Mouse (Mus musculus): ENCODE results near the gene Mbtd1. TPM values are rescaled to one million over a fixed set of nuclear protein-coding genes. Genes with fewer than 3 reads are reported as not detected.
A peak's percentile ranks its signal among the peaks of the same experiment; 100 is the strongest.

Gene Mbtd1
- polyA plus RNA-seq, 1 experiment from 2014 or later: 26.6 TPM

- H3K9me3 ChIP-seq (replicated peaks): no peaks in the 10 kb centered on the region
- H3K4me3 ChIP-seq: no peak overlapping the region
- H3K27me3 ChIP-seq (replicated peaks): no peaks in the 10 kb centered on the region
- no peak for ATAC-seq (ENCODE audit: insufficient number of reproducible peaks, low FRiP score)
- H3K4me2 ChIP-seq: no peak overlapping the region
- 88% methylated on average over 9 of the region's 9 CpGs for WGBS
- no peak overlapping the region for H3K9ac ChIP-seq
- no peak overlapping the region for H3K27ac ChIP-seq (ENCODE audit: poor library complexity, severe bottlenecking)
- peaks cover 67% of the 10 kb centered on the region for H3K36me3 ChIP-seq
- H3K4me1 ChIP-seq (replicated peaks): peaks cover 17% of the 10 kb centered on the region
Measured at GRCm38 (mm10) chr11:93948887-93949567, 63.4 kb downstream of the Mbtd1 start.

- WGBS: 83% methylated on average over 1 of the region's 1 CpGs
- peaks cover 22% of the 10 kb centered on the region for H3K4me1 ChIP-seq (replicated peaks)
- H3K4me2 ChIP-seq: no peak overlapping the region
- H3K27ac ChIP-seq (ENCODE audit: poor library complexity, severe bottlenecking): no peak overlapping the region
- no peak overlapping the region for H3K4me3 ChIP-seq
- no peak for ATAC-seq (ENCODE audit: insufficient number of reproducible peaks, low FRiP score)
- no peaks in the 10 kb centered on the region for H3K9me3 ChIP-seq (replicated peaks)
- peaks cover 69% of the 10 kb centered on the region for H3K36me3 ChIP-seq
- no peaks in the 10 kb centered on the region for H3K27me3 ChIP-seq (replicated peaks)
- H3K9ac ChIP-seq: no peak overlapping the region
Measured at GRCm38 (mm10) chr11:93950045-93950444, 64.4 kb downstream of the Mbtd1 start.

GRCm38 (mm10) chr11:93952376-93952775, 66.7 kb downstream of the Mbtd1 start:
- H3K27ac ChIP-seq (ENCODE audit: poor library complexity, severe bottlenecking): no peak overlapping the region
- 0 out of 2 replicates have a peak overlapping the region, but pooled peaks have one; percentile 6 for H3K9ac ChIP-seq
- 80% methylated on average over 5 of the region's 5 CpGs for WGBS
- no peaks in the 10 kb centered on the region for H3K9me3 ChIP-seq (replicated peaks)
- H3K4me3 ChIP-seq: no peak overlapping the region
- H3K4me1 ChIP-seq (replicated peaks): peaks cover 28% of the 10 kb centered on the region
- peaks cover 62% of the 10 kb centered on the region for H3K36me3 ChIP-seq
- ATAC-seq (ENCODE audit: insufficient number of reproducible peaks, low FRiP score): no peak
- no peak overlapping the region for H3K4me2 ChIP-seq
- no peaks in the 10 kb centered on the region for H3K27me3 ChIP-seq (replicated peaks)

GRCm38 (mm10) chr11:93954738-93955255, 69.1 kb downstream of the Mbtd1 start:
- H3K4me1 ChIP-seq (replicated peaks): peaks cover 28% of the 10 kb centered on the region
- no peaks in the 10 kb centered on the region for H3K27me3 ChIP-seq (replicated peaks)
- 39% methylated on average over 13 of the region's 13 CpGs for WGBS
- H3K36me3 ChIP-seq: peaks cover 63% of the 10 kb centered on the region
- no peaks in the 10 kb centered on the region for H3K9me3 ChIP-seq (replicated peaks)
- H3K9ac ChIP-seq: peak overlapping the region; percentile 76
- H3K4me3 ChIP-seq: peak overlapping the region; percentile 58
- ATAC-seq (ENCODE audit: insufficient number of reproducible peaks, low FRiP score): no peak
- peak overlapping the region; percentile 68 for H3K4me2 ChIP-seq
- peak overlapping the region; percentile 66 for H3K27ac ChIP-seq (ENCODE audit: poor library complexity, severe bottlenecking)

DNA sequence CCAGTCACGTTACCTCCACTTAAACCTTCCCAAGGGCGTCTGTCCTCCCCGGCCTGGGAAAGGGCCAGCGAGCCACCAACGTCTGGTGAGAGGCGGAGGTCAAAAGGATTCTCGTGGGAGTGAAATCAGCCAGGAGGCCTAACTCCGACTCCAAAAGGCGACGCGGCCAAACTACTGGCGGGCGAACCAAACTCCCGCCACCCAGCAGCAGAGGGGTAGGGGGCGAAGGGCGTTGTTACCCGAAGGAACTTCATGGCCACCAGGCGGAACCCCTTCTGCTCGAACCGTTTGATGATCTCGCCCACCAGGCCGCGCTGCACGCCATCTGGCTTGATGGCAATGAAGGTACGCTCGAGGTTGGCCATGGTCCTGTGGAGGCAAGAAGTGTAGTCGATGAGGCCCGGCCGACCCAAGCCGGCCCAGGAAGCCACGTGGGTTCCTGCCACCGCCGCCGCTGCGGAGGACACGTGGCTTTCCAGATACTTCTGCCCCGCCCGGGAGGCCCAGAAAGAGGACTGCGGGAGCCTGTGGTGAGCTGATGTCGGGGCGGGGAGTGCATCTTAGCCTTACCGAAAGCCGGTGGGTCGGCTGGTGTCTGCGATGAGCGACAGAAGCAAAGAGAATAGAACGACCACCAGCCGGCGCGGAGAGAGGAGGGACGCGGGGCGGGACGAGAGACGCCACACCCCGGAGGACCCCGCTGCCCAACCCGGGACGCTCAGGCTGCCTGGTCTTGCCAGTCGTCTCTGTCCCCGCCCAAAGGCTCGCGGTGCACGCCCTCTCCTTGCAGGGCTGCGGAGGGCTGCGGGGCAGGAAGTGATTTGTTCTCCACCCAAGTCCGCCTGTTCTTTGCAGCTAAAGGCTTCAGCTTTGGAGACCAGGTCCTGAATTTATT, 69.9 kb downstream of the Mbtd1 start:
- Histone ChIP-seq H3K9ac (peak overlapping the region; percentile 76), H3K4me2 (peak overlapping the region; percentile 68), H3K27ac (ENCODE audit: poor library complexity, severe bottlenecking) (peak overlapping the region; percentile 66), H3K27me3 (replicated peaks) (no peaks in the 10 kb centered on the region), H3K4me3 (peak overlapping the region; percentile 58), H3K9me3 (replicated peaks) (no peaks in the 10 kb centered on the region), H3K36me3 (peaks cover 63% of the 10 kb centered on the region), H3K4me1 (replicated peaks) (peaks cover 28% of the 10 kb centered on the region)
- under 1% methylated on average over 65 of the region's 67 CpGs for WGBS
- ATAC-seq (ENCODE audit: insufficient number of reproducible peaks, low FRiP score): peak; percentile 95

GRCm38 (mm10) chr11:93956159-93956558, 70.5 kb downstream of the Mbtd1 start, which contains the start of gene Nme2:
Gene Nme2 (minus strand): TSS chr11:93956259.
- no peaks in the 10 kb centered on the region for H3K27me3 ChIP-seq (replicated peaks)
- ATAC-seq (ENCODE audit: insufficient number of reproducible peaks, low FRiP score): peak; percentile 33
- H3K27ac ChIP-seq (ENCODE audit: poor library complexity, severe bottlenecking): peak within 1 kb of the TSS; percentile 66
- peak within 1 kb of the TSS; percentile 58 for H3K4me3 ChIP-seq
- H3K4me2 ChIP-seq: peak within 1 kb of the TSS; percentile 68
- peak within 1 kb of the TSS; percentile 76 for H3K9ac ChIP-seq
- H3K36me3 ChIP-seq: peaks cover 63% of the 10 kb centered on the region
- no peaks in the 10 kb centered on the region for H3K9me3 ChIP-seq (replicated peaks)
- H3K4me1 ChIP-seq (replicated peaks): peaks cover 28% of the 10 kb centered on the region
- whole genome bisulfite sequencing: 2% methylated on average over 6 of the region's 6 CpGs

DNA sequence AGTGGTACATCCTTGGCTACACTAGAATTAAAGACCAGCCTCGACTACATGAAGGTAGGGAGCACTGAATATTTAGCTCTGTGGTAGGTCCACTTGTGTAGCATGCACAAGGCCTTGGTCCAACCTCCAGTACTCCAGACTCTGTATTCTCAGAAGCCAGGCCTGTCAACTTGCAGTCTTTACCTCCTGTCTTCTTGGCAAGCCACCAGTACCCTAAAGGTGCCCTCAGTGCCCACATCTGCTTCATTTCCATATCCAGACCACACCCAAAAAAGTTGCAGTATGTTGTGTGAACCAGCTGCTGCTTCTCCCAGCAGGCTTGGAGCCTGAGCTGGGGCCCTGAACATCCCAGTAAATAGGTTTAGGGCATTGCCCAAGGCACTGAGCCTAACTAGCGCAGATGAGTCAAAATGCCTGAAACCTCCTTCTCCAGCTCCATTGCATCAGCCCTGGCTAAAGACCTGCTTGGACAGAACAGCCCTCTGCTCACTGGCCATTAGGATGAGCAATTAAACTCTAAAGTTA, 71.4 kb downstream of the Mbtd1 start:
- H3K27ac ChIP-seq (ENCODE audit: poor library complexity, severe bottlenecking): no peak overlapping the region
- no peak overlapping the region for H3K9ac ChIP-seq
- H3K4me3 ChIP-seq: no peak overlapping the region
- H3K4me1 ChIP-seq (replicated peaks): peaks cover 28% of the 10 kb centered on the region
- H3K9me3 ChIP-seq (replicated peaks): no peaks in the 10 kb centered on the region
- no peak overlapping the region for H3K4me2 ChIP-seq
- H3K36me3 ChIP-seq: peaks cover 63% of the 10 kb centered on the region
- ATAC-seq (ENCODE audit: insufficient number of reproducible peaks, low FRiP score): no peak
- no peaks in the 10 kb centered on the region for H3K27me3 ChIP-seq (replicated peaks)
- 83% methylated on average over 2 of the region's 2 CpGs for WGBS

DNA sequence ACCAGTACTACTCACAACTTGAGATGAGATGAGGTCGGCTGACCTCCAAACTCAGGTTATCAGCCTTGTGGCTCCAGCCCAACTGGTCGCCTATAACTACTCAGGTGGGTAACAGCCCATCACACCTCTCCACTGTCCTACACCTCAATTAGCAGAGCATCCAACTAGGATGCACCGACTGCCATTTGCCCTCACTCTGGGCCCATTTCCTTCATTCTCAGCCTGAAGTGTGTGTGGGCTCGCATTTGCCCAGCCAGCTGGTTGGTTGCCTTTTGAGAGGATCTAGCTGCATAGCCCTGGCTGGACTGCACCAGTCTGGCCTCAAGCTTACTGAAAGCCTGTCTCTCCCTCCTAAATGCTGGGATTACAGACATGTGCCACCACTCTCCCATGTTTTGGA, 72.1 kb downstream of the Mbtd1 start:
- Histone ChIP-seq H3K4me1 (replicated peaks) (peaks cover 22% of the 10 kb centered on the region), H3K27ac (ENCODE audit: poor library complexity, severe bottlenecking) (no peak overlapping the region), H3K9me3 (replicated peaks) (no peaks in the 10 kb centered on the region), H3K4me3 (no peak overlapping the region), H3K27me3 (replicated peaks) (no peaks in the 10 kb centered on the region), H3K9ac (no peak overlapping the region), H3K36me3 (peaks cover 63% of the 10 kb centered on the region), H3K4me2 (no peak overlapping the region)
- 76% methylated on average over 4 of the region's 4 CpGs for WGBS
- ATAC-seq (ENCODE audit: insufficient number of reproducible peaks, low FRiP score): no peak

- H3K4me3 ChIP-seq: no peak overlapping the region
- no peak overlapping the region for H3K9ac ChIP-seq
- no peak overlapping the region for H3K4me2 ChIP-seq
- no peak overlapping the region for H3K27ac ChIP-seq (ENCODE audit: poor library complexity, severe bottlenecking)
- no peaks in the 10 kb centered on the region for H3K9me3 ChIP-seq (replicated peaks)
- WGBS: 93% methylated on average over 6 of the region's 6 CpGs
- ATAC-seq (ENCODE audit: insufficient number of reproducible peaks, low FRiP score): no peak
- H3K36me3 ChIP-seq: peaks cover 83% of the 10 kb centered on the region
- peaks cover 2% of the 10 kb centered on the region for H3K4me1 ChIP-seq (replicated peaks)
- no peaks in the 10 kb centered on the region for H3K27me3 ChIP-seq (replicated peaks)
Measured at GRCm38 (mm10) chr11:93961482-93961881, 75.8 kb downstream of the Mbtd1 start.

GRCm38 (mm10) chr11:93963013-93963412, 77.4 kb downstream of the Mbtd1 start:
- WGBS: 80% methylated on average over 4 of the region's 4 CpGs
- Histone ChIP-seq H3K36me3 (peaks cover 79% of the 10 kb centered on the region), H3K4me2 (no peak overlapping the region), H3K27me3 (replicated peaks) (no peaks in the 10 kb centered on the region), H3K4me1 (replicated peaks) (peaks cover 7% of the 10 kb centered on the region), H3K9me3 (replicated peaks) (no peaks in the 10 kb centered on the region), H3K9ac (no peak overlapping the region), H3K4me3 (no peak overlapping the region), H3K27ac (ENCODE audit: poor library complexity, severe bottlenecking) (no peak overlapping the region)
- ATAC-seq (ENCODE audit: insufficient number of reproducible peaks, low FRiP score): no peak

GRCm38 (mm10) chr11:93965391-93965790, 79.7 kb downstream of the Mbtd1 start:
- Histone ChIP-seq H3K27ac (ENCODE audit: poor library complexity, severe bottlenecking) (no peak overlapping the region), H3K36me3 (peaks cover 58% of the 10 kb centered on the region), H3K9ac (no peak overlapping the region), H3K4me3 (no peak overlapping the region), H3K4me1 (replicated peaks) (peaks cover 14% of the 10 kb centered on the region), H3K4me2 (no peak overlapping the region), H3K9me3 (replicated peaks) (no peaks in the 10 kb centered on the region), H3K27me3 (replicated peaks) (no peaks in the 10 kb centered on the region)
- no peak for ATAC-seq (ENCODE audit: insufficient number of reproducible peaks, low FRiP score)
- WGBS: 84% methylated on average over 6 of the region's 6 CpGs

All from heart, embryonic 12.5 days (tissue).